Mouse (Mus musculus): ENCODE measurements around the gene Pop5. TPM values are rescaled to one million over a fixed set of nuclear protein-coding genes. Genes with fewer than 3 reads are reported as not detected.

Gene Pop5
- polyA plus RNA-seq, 1 experiment from 2014 or later: 117 TPM

Other genes starting within 250 kb of the Pop5 start
- 6.9 and 11.5 TPM in 2 replicates for gene Sppl3, start 224.7 kb upstream of the Pop5 start, polyA plus RNA-seq (2016; fragmentation: Nextera tagmentation; extraction: Ambion mirVana)
- gene Gm10401, start 137.5 kb upstream of the Pop5 start, polyA plus RNA-seq (2016; fragmentation: Nextera tagmentation; extraction: Ambion mirVana): 13.7 and 15.7 TPM in 2 replicates
- 107 and 138 TPM in 2 replicates for gene Acads, start 116.5 kb upstream of the Pop5 start, polyA plus RNA-seq (2016; fragmentation: Nextera tagmentation; extraction: Ambion mirVana)
- 25.7 and 35.8 TPM in 2 replicates for gene Unc119b, start 100.9 kb upstream of the Pop5 start, polyA plus RNA-seq (2016; fragmentation: Nextera tagmentation; extraction: Ambion mirVana)
- gene Mlec, start 77.7 kb upstream of the Pop5 start, polyA plus RNA-seq (2016; fragmentation: Nextera tagmentation; extraction: Ambion mirVana): 110 and 113 TPM in 2 replicates
- gene Cabp1, start 41.5 kb upstream of the Pop5 start, polyA plus RNA-seq (2016; fragmentation: Nextera tagmentation; extraction: Ambion mirVana): 0.79 and 1.2 TPM in 2 replicates
- gene Rnf10, start 37.1 kb downstream of the Pop5 start, polyA plus RNA-seq (2016; fragmentation: Nextera tagmentation; extraction: Ambion mirVana): 102 and 117 TPM in 2 replicates
- 78.2 and 87.8 TPM in 2 replicates for gene Coq5, start 43.8 kb downstream of the Pop5 start, polyA plus RNA-seq (2016; fragmentation: Nextera tagmentation; extraction: Ambion mirVana)
- gene Dynll1, start 65.2 kb downstream of the Pop5 start, polyA plus RNA-seq (2016; fragmentation: Nextera tagmentation; extraction: Ambion mirVana): 1,455 and 1,701 TPM in 2 replicates
- 154 and 293 TPM in 2 replicates for gene Srsf9, start 91.3 kb downstream of the Pop5 start, polyA plus RNA-seq (2016; fragmentation: Nextera tagmentation; extraction: Ambion mirVana)
- 22.8 and 25.8 TPM in 2 replicates for gene Gatc, start 105.3 kb downstream of the Pop5 start, polyA plus RNA-seq (2016; fragmentation: Nextera tagmentation; extraction: Ambion mirVana)
- gene Triap1, start 105.4 kb downstream of the Pop5 start, polyA plus RNA-seq (2016; fragmentation: Nextera tagmentation; extraction: Ambion mirVana): 40.3 and 46.7 TPM in 2 replicates
- gene Cox6a1, start 113.1 kb downstream of the Pop5 start, polyA plus RNA-seq (2016; fragmentation: Nextera tagmentation; extraction: Ambion mirVana): 1,049 and 1,325 TPM in 2 replicates
- 9.6 and 17.1 TPM in 2 replicates for gene Msi1, start 193.8 kb downstream of the Pop5 start, polyA plus RNA-seq (2016; fragmentation: Nextera tagmentation; extraction: Ambion mirVana)
- gene Pla2g1b, start 230.4 kb downstream of the Pop5 start, polyA plus RNA-seq (2016; fragmentation: Nextera tagmentation; extraction: Ambion mirVana): 0.48 and 1.4 TPM in 2 replicates
- gene Sirt4, start 248.9 kb downstream of the Pop5 start, polyA plus RNA-seq (2016; fragmentation: Nextera tagmentation; extraction: Ambion mirVana): 18.7 and 19.0 TPM in 2 replicates